Mouse (Mus musculus): ENCODE results near the gene Inpp4b. TPM values are rescaled to one million over a fixed set of nuclear protein-coding genes. Genes with fewer than 3 reads are reported as not detected.

Gene Inpp4b
- polyA plus RNA-seq, 1 experiment, result 1.2 TPM

DNA sequence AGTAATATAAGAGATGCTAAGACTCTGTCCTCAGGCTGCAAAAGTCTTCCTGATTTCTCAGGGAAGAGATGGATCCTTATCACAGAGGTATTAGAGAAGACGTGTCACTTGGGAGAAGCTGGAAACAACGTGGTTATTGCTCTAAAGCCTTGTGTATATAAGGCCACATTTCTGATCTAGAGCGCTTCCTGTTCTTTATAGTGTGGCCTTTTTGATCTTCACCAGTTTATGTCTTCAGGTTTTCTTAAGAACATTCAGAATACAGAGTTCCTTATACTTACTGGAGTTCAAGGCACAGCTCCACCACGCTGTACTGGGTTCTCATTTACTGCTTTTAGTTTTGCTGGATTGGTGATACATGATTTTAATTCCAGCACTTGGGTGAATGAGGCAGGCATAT, 419.1 kb downstream of the Inpp4b start:
- Histone ChIP-seq H3K27ac (replicated peaks; ENCODE audit: low read depth, low read length) (no peak overlapping the region), H3K4me3 (ENCODE audit: insufficient read depth, low read depth, low read length) (no peak overlapping the region), H3K4me1 (ENCODE audit: control insufficient read depth, insufficient read depth, insufficient read length, low read length) (peaks cover 2% of the 10 kb centered on the region; the same call in 1 of the 2 replicates)

DNA sequence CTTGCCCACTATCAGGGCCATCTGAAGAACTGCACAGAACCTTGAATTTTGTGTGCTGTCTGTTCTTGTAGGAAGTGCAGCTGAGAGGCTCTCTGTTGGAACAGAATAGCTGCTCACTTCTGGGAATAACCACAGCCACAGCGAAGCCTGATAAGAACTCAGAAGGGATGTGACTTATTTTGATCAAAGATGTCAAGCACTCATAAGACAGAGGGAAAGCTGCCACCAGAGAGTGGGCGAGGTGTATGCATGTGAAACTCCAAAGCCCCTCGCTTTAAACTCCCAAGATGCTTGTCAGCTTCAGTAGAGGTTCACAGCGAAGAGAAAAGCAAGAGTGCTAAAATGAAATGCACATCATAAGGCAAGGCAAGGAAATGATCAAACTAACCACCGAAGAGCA, 423.7 kb downstream of the Inpp4b start:
- Histone ChIP-seq H3K27ac (replicated peaks; ENCODE audit: low read depth, low read length) (no peak overlapping the region), H3K4me3 (ENCODE audit: insufficient read depth, low read depth, low read length) (no peak overlapping the region), H3K4me1 (ENCODE audit: control insufficient read depth, insufficient read depth, insufficient read length, low read length) (0 out of 2 replicates have a peak, but pooled peaks cover 2% of the 10 kb centered on the region)

DNA sequence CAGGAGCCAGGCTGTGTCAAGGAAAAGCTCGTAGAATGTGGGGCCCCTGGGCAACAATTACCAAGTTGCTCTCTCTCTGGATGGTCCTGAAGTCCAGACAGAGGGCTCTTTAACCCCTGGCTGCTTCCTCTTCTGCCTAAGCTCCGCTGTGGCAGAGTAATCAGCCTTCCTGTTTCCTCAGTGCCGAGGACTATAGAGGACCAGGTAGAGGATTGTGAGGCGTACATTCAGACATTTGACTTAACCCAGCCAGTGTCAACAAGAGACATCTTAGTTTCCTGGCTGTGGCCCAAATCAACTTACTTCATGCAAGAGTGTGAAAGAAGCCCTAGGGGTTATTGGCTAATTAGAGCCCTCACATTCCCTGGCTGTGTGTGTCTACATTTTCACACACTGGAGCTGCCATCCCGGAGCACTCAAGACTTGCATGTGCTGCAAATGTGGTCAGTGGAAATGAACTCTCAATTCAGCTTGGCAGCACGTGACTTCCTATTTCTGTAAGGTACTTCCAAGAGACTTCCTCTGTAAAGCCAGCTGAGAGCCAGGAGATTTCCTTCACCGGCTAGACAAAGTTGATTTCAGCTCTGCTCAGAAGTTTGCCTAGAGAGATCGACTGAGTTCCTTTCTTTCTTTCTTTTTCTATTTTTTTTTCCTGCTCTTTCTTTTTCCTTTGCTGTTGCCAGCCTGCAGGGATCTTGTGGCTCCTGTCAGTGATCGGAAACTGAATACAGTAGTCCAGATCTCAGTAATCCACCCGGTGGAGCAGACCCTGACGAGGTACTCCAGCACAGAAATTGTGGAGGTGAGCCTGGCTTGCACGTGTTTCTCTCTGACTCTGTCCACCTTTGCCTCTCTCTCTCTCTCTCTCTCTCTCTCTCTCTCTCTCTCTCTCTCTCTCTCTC, 425.3 kb downstream of the Inpp4b start:
- no peak overlapping the region for H3K27ac ChIP-seq (replicated peaks; ENCODE audit: low read depth, low read length)
- H3K4me3 ChIP-seq (ENCODE audit: insufficient read depth, low read depth, low read length), result peak overlapping the region; percentile 28
- H3K4me1 ChIP-seq (ENCODE audit: control insufficient read depth, insufficient read depth, insufficient read length, low read length), result 0 out of 2 replicates have a peak, but pooled peaks cover 2% of the 10 kb centered on the region

DNA sequence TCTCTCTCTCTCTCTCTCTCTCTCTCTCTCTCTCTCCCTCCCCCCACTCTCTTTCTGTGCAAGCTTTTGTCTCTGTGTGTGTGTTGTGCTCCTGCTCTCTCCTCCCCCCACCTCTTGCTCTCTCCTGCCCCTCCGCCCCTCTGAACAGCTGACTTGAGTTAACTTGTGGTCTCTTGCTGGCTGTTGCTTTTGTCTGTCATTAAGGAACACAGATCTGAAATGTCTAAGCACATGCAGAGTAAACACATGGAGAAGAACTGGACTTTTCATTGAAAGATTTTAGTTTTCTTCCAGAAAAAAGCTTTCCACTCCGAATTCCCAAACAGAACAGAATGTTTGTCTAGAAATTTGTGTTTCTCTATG, 425.9 kb downstream of the Inpp4b start:
- H3K4me3 ChIP-seq (ENCODE audit: insufficient read depth, low read depth, low read length), result no peak overlapping the region; the same call in 1 of the 2 replicates
- H3K4me1 ChIP-seq (ENCODE audit: control insufficient read depth, insufficient read depth, insufficient read length, low read length), result 0 out of 2 replicates have a peak, but pooled peaks cover 2% of the 10 kb centered on the region
- H3K27ac ChIP-seq (replicated peaks; ENCODE audit: low read depth, low read length), result no peak overlapping the region

DNA sequence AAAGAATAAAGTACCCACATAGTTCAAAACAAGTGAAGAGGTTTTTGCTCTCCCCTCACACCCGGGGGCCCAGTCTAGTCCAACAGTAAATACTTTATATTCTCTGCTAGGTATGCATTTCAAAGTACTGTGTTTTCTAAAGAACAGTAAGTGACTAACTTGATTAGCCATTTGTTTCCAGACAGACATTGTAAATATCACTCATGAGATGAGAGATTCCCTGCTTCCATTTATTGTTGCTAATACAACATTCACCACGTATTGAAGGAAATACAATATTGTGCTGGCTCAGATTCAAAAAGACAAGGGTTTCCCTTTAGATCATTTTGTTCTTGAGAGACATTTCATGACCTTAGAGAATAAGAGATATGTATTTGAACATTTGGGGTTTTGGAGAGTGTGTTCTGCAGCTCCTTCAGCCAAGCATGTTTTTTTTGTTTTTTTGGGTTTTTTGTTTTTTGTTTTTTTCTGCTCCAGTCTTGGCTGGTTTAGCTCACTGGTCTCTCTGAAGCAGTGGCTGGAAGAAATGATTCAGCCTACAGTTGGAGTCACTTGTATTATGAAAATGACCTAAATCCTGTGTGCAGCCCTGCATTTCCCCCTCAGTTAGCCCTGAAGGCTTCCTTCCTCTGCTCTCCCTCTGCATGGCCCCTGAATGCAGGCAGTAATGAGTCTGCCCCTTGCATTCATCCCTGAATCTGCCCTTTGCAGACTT, 426.5 kb downstream of the Inpp4b start:
- Histone ChIP-seq H3K27ac (replicated peaks; ENCODE audit: low read depth, low read length) (no peak overlapping the region), H3K4me1 (ENCODE audit: control insufficient read depth, insufficient read depth, insufficient read length, low read length) (0 out of 2 replicates have a peak, but pooled peaks cover 2% of the 10 kb centered on the region), H3K4me3 (ENCODE audit: insufficient read depth, low read depth, low read length) (no peak overlapping the region)

DNA sequence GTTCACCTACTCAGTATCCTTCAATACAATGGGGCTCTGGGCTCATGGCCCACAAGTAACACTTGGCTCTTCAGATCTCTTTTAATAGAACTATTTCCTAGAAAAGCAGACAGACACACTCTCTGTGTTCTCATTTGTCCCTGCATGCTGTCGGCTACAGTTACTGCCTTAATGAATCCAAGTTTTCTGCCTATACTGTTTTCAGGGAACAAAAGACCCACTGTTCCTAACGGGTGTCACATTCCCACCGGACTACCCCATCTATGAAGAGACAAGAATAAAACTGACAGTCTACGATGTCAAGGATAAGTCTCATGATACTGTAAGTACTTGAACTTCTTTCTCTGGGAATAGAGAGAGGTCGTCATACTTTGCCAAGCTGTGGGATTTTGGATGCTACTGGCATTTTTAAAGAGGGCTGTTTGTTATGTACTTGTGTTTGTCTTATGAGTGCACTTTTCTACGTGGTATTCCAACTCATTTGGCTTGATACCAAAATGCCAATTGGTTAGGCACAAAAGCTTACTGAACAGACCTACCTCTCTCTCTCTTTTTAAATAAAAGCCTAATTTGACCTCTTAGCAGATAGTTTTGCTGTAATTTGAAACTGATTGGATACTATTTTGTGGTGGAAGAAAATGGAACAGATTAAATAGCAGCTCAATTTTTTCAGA, 428.4 kb downstream of the Inpp4b start:
- Histone ChIP-seq H3K27ac (replicated peaks; ENCODE audit: low read depth, low read length) (no peak overlapping the region), H3K4me3 (ENCODE audit: insufficient read depth, low read depth, low read length) (no peak overlapping the region)

DNA sequence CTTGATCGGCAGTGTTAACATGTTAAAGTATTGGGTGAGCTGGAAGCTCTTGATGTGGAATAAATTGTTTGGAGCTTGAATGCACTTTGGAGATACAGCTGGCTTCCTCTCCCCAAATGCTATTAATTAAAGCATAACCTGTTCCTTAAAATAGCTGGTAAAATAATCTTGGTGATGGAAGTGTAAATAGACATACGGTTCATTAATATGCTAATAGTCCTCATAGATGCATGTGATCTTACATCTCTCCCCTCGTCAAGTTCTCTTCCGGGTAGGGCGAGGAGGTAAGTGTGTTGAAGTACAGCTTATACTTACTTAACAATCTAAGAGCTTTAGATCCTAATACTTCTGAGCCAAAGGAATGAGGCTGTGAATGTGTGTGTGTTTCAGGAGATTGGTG, 430.5 kb downstream of the Inpp4b start:
- H3K4me1 ChIP-seq (ENCODE audit: control insufficient read depth, insufficient read depth, insufficient read length, low read length), result no peaks in the 10 kb centered on the region

More for the DNA sequence above, 428.4 kb downstream of the Inpp4b start:
- H3K4me1 ChIP-seq (ENCODE audit: control insufficient read depth, insufficient read depth, insufficient read length, low read length), result 0 out of 2 replicates have a peak, but pooled peaks cover 2% of the 10 kb centered on the region

DNA sequence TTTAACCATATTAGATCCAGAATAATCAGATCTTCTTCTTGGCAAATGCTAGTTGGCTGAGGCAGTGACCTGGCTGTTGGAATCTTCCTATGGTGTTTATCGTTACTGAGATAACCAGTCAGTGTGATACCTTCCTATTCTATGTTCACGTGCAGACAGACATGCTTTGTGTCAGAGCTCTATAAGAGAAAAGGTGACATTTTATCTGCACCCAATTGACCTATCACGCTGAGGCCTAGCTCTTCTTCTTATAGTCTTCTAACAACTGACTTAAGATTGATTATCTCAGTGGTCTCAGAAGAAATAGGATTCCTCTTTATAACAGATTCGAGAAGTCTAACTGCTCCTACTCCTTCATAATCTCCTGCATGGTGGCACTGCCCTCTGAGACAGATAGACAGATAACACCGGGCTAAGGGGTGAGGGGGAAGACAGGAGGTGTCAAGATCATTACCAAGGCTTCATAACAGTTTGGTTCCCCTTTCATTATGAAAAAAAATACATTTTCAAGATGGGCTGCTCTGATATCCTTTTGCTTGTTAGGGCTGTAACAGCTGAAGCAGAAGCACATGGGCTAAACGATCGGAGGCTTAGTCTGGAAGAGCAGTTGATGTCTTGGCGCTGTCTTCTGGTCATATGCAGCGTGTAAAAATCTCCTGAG, 431.1 kb downstream of the Inpp4b start:
- Histone ChIP-seq H3K27ac (replicated peaks; ENCODE audit: low read depth, low read length) (no peak overlapping the region), H3K4me3 (ENCODE audit: insufficient read depth, low read depth, low read length) (no peak overlapping the region), H3K4me1 (ENCODE audit: control insufficient read depth, insufficient read depth, insufficient read length, low read length) (no peaks in the 10 kb centered on the region)

More for the DNA sequence above, 430.5 kb downstream of the Inpp4b start:
- Histone ChIP-seq H3K4me3 (ENCODE audit: insufficient read depth, low read depth, low read length) (no peak overlapping the region), H3K27ac (replicated peaks; ENCODE audit: low read depth, low read length) (no peak overlapping the region)

DNA sequence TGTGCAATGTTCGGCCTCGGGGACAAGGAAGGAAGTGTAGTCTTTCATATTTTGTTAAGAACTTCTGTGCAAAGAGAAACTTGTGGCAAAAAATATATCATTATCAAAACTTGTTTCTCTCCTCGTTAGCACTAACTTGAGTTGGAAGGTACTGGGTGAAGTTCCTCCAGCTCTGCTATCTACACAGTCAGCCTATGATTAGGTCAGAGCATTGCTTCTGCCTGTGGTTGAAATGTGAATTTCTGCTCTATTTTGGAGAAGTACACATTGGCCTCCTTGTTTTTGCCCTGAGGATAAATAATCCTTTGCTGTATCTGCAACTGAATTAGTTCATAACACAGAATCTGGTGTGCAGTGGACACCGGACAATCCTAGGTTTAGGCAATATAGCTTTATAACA, 431.7 kb downstream of the Inpp4b start:
- no peak overlapping the region for H3K4me3 ChIP-seq (ENCODE audit: insufficient read depth, low read depth, low read length)
- no peaks in the 10 kb centered on the region for H3K4me1 ChIP-seq (ENCODE audit: control insufficient read depth, insufficient read depth, insufficient read length, low read length)
- no peak overlapping the region for H3K27ac ChIP-seq (replicated peaks; ENCODE audit: low read depth, low read length)

DNA sequence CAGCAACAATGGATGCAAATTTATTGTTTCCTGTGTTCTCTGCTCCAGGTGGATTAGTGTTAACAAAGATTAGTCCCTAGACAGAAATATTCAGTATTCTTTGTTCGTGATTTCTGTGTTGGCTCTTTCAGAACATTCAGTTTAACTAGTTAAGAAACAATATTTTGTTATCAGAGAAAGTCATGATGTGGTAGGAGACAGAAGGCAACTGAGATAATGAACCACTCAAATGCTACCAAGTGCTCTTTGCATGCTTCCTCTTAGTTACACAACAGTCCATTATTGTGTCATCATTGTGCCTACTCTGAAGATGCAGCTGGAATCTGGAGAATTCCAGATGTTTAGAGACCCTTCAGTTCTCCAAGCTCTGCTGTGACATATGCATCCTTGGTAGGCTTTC, 432.1 kb downstream of the Inpp4b start:
- Histone ChIP-seq H3K4me3 (ENCODE audit: insufficient read depth, low read depth, low read length) (no peak overlapping the region), H3K4me1 (ENCODE audit: control insufficient read depth, insufficient read depth, insufficient read length, low read length) (no peaks in the 10 kb centered on the region), H3K27ac (replicated peaks; ENCODE audit: low read depth, low read length) (no peak overlapping the region)

DNA sequence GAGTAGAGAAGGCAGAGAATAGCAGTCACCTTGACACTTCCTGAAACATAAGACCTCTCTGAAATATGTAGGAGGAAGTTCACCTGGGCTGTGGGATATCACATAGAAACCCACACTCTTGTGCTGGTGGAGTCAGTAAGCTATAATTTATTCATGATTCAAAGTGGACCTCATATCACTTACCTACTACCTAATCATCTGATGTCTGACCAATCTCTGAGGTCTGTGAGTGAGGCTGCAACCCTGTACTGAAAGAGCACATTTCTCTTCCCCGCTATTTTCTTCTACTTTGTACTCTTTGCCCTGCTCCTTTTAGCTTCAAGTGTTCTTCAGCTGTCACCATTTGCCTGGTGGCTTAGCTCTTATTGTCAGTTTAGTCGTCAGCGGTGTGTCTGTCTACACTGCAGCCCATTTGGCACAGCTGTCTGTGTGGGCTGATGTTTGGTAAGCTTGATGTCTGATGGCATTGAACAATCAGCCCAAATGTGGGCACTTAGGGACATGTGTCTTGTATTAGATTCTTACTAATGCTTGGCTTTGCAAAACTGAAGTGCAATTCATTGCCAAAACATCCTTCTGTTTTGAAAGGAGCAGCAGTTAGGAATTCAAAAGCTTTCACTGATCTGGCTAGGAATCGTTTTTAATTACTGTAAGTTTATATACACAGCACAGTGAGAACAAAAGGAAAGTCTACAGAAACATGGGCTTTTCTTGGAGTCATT, 434.3 kb downstream of the Inpp4b start:
- H3K4me1 ChIP-seq (ENCODE audit: control insufficient read depth, insufficient read depth, insufficient read length, low read length), result no peaks in the 10 kb centered on the region
- no peak overlapping the region for H3K27ac ChIP-seq (replicated peaks; ENCODE audit: low read depth, low read length)
- no peak overlapping the region for H3K4me3 ChIP-seq (ENCODE audit: insufficient read depth, low read depth, low read length)

DNA sequence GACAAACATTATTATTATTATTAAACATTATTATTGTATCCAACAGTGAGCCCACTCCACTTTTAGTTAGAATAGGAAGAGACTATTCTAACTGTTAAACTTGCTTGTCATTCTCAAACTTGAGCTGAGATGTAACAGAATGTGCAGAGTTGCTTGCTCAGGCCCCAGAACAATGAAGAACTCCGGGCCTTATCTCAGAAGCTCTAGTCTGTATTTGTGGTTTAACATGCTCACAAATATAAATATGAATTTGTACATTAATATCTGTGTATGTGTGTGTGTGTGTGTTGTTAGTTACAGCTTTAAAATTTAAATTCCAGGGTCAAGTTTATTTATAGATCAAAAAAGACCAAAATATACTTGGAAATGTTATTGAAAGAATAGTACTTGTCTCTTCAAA, 435.3 kb downstream of the Inpp4b start:
- Histone ChIP-seq H3K4me3 (ENCODE audit: insufficient read depth, low read depth, low read length) (no peak overlapping the region), H3K4me1 (ENCODE audit: control insufficient read depth, insufficient read depth, insufficient read length, low read length) (no peaks in the 10 kb centered on the region), H3K27ac (replicated peaks; ENCODE audit: low read depth, low read length) (no peak overlapping the region)

DNA sequence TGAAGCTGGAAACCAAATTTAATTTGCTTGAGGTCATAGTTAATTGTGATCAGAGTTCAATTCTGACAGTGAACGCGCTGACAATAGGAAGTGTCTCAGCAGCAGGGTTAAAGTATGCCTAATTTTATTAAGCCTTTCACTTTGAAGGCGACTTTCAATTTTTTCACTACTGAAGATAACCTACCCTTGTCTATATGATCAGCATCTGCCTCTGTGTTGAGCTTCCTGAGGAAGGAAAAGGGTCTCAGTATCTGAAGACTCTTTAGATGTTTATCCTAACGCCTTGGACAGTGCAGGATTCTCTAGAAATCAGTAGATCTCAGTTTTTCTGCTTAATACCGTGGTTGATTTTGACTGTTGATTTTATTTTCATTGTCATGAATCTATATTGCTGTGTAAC, 437.1 kb downstream of the Inpp4b start:
- Histone ChIP-seq H3K27ac (replicated peaks; ENCODE audit: low read depth, low read length) (no peak overlapping the region), H3K4me1 (ENCODE audit: control insufficient read depth, insufficient read depth, insufficient read length, low read length) (no peaks in the 10 kb centered on the region)

DNA sequence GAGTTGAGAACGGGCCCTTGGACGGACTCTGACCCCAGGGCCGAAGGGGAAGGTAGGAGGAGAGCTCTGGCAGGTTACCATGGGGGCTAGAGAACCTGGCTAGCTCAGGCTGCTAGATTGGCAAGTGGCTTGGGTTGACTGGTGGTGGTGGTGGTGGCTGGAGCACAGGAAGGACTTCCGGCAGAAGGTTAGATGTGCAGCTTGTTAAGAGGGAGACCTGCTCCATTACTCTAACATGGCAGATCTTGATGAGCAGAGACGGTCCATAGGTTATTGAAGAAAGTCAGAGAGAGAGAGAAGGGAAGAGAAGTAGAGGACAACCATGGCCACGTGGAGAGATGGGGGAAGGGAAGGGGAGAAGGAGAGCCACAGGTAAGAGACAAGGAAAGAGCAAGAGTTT, 437.8 kb downstream of the Inpp4b start:
- Histone ChIP-seq H3K4me3 (ENCODE audit: insufficient read depth, low read depth, low read length) (no peak overlapping the region), H3K4me1 (ENCODE audit: control insufficient read depth, insufficient read depth, insufficient read length, low read length) (no peaks in the 10 kb centered on the region), H3K27ac (replicated peaks; ENCODE audit: low read depth, low read length) (no peak overlapping the region)

More for the DNA sequence above, 437.1 kb downstream of the Inpp4b start:
- no peak overlapping the region for H3K4me3 ChIP-seq (ENCODE audit: insufficient read depth, low read depth, low read length)

Measured in brown adipose tissue, adult 24 weeks (tissue).